Mouse (Mus musculus): ENCODE data around the gene Hist1h4b. TPM values are rescaled to one million over a fixed set of nuclear protein-coding genes. Genes with fewer than 3 reads are reported as not detected.
A peak's percentile ranks its signal among the peaks of the same experiment; 100 is the strongest.
"Not testable (repeated sequence)": the region's sequence is repeated elsewhere in the genome, so short reads cannot be mapped to it uniquely, and the experiment has no call there.

The Hist1h4b gene
- polyA plus RNA-seq (2014; fragmentation: Nextera tagmentation; extraction: Ambion mirVana): 4.7 and 5.9 TPM in 2 replicates

- 0 out of 2 replicates have a peak, but pooled peaks cover 4% of the 10 kb centered on the region for H3K4me1 ChIP-seq (replicated peaks; ENCODE audit: control insufficient read depth, insufficient read depth, low read length)
- ATAC-seq (replicated peaks; ENCODE audit: low FRiP score): peak; percentile 73
These were observed at the start of gene Hist1h4b for GRCm38 (mm10) chr13:23756790-23757189. Hist1h4b (plus strand) TSS chr13:23757013.

GRCm38 (mm10) chr13:23708041-23708440 lies 48.8 kb upstream of the Hist1h4b start:
- H3K27ac ChIP-seq (ENCODE audit: low read depth, low read length): no peak overlapping the region
- H3K4me2 ChIP-seq (ENCODE audit: low read depth, low read length, severe bottlenecking): no peak overlapping the region
- no peaks in the 10 kb centered on the region for H3K9me3 ChIP-seq (ENCODE audit: control insufficient read depth, low read length)
- H3K4me3 ChIP-seq (ENCODE audit: low read depth, low read length): no peak overlapping the region
- H3K36me3 ChIP-seq (ENCODE audit: control insufficient read depth, insufficient read depth, low read length): no peaks in the 10 kb centered on the region
- no peak for DNase-seq (ENCODE audit: low spot score)
- ATAC-seq (replicated peaks; ENCODE audit: low FRiP score): no peak
- H3K4me1 ChIP-seq (replicated peaks; ENCODE audit: control insufficient read depth, insufficient read depth, low read length): peaks cover 5% of the 10 kb centered on the region
- H3K9ac ChIP-seq (ENCODE audit: low read length): no peak overlapping the region
- H3K27me3 ChIP-seq (ENCODE audit: control insufficient read depth, insufficient read depth, low read length): no peaks in the 10 kb centered on the region; the same call in 1 of the 2 replicates
- WGBS: 90% methylated on average over 4 of the region's 4 CpGs

More at GRCm38 (mm10) chr13:23756790-23757189, at the start of gene Hist1h4b:
- H3K27ac ChIP-seq (ENCODE audit: low read depth, low read length): peak within 1 kb of the TSS; percentile 93
- H3K9ac ChIP-seq (ENCODE audit: low read length): peak within 1 kb of the TSS; percentile 64
- peak within 1 kb of the TSS; percentile 69 for H3K4me2 ChIP-seq (ENCODE audit: low read depth, low read length, severe bottlenecking)
- H3K36me3 ChIP-seq (ENCODE audit: control insufficient read depth, insufficient read depth, low read length): no peaks in the 10 kb centered on the region
- H3K27me3 ChIP-seq (ENCODE audit: control insufficient read depth, insufficient read depth, low read length): no peaks in the 10 kb centered on the region
- no peaks in the 10 kb centered on the region for H3K9me3 ChIP-seq (ENCODE audit: control insufficient read depth, low read length)
- 0% methylated on average over 18 of the region's 22 CpGs for WGBS
- peak within 1 kb of the TSS; percentile 32 for H3K4me3 ChIP-seq (ENCODE audit: low read depth, low read length)
- peak; percentile 90 for DNase-seq (ENCODE audit: low spot score)

DNA sequence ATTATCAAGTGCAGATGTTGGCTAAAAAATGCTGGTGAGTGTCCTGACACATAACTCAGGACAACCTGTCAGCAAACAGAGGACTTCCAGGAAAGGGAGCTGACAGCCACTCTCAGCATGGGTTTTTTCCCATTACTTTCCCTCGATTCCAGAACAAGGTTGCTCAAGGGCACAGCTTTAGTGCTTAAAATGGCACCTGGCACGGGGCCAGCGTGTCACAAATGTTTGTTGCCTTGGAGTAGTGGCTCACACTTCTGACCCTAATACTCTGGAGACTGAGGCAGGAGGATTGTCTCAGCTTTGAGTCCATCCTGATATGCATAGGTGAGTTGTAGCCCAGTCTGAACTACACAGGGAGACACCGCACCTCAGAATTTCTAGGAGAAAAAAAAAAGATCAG lies 48.2 kb upstream of the Hist1h4b start:
- DNase-seq (ENCODE audit: low spot score) (no peak), ATAC-seq (replicated peaks; ENCODE audit: low FRiP score) (no peak)
- Histone ChIP-seq H3K9me3 (ENCODE audit: control insufficient read depth, low read length) (no peaks in the 10 kb centered on the region), H3K27me3 (ENCODE audit: control insufficient read depth, insufficient read depth, low read length) (no peaks in the 10 kb centered on the region; the same call in 1 of the 2 replicates), H3K4me2 (ENCODE audit: low read depth, low read length, severe bottlenecking) (no peak overlapping the region), H3K4me3 (ENCODE audit: low read depth, low read length) (no peak overlapping the region), H3K4me1 (replicated peaks; ENCODE audit: control insufficient read depth, insufficient read depth, low read length) (peaks cover 5% of the 10 kb centered on the region), H3K27ac (ENCODE audit: low read depth, low read length) (no peak overlapping the region), H3K36me3 (ENCODE audit: control insufficient read depth, insufficient read depth, low read length) (no peaks in the 10 kb centered on the region), H3K9ac (ENCODE audit: low read length) (no peak overlapping the region)
- WGBS: 85% methylated on average over 4 of the region's 4 CpGs

DNA sequence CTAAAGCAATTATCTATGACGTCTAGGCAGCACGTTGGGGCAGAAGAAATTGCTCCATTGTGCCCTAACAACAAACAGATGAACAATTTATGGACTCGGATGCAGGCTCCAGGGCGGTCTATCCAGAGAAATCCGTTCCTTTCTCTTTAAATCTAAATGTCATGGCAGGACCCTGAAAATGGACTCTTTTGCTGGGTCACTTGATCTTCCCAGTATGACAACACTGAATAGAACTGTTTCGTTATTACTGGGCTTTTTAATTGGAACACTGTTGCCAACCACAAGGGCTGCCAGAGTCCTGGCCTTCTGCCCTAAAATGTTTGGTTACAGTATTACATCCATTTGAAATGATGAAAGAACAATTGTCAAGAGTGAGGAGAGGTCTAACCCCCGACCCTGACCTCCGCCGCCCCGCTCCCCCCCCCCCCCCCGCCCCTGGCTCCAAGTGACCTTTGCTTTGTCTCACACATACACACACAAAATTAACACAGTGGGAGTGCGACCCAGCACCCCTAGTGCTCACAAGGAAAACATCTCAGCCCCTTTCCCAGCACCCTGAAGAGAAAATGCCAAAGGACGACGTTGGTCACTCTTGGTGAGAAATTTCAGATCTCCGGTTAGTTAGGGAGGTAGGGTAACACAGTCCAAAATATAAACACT lies 47.0 kb upstream of the Hist1h4b start:
- Histone ChIP-seq H3K4me1 (replicated peaks; ENCODE audit: control insufficient read depth, insufficient read depth, low read length) (peaks cover 5% of the 10 kb centered on the region), H3K36me3 (ENCODE audit: control insufficient read depth, insufficient read depth, low read length) (no peaks in the 10 kb centered on the region), H3K9me3 (ENCODE audit: control insufficient read depth, low read length) (no peaks in the 10 kb centered on the region), H3K9ac (ENCODE audit: low read length) (peak overlapping the region; percentile 37), H3K27ac (ENCODE audit: low read depth, low read length) (no peak overlapping the region), H3K4me3 (ENCODE audit: low read depth, low read length) (peak overlapping the region; percentile 20; the same call in 1 of the 2 replicates), H3K4me2 (ENCODE audit: low read depth, low read length, severe bottlenecking) (peak overlapping the region; percentile 48), H3K27me3 (ENCODE audit: control insufficient read depth, insufficient read depth, low read length) (no peaks in the 10 kb centered on the region; the same call in 1 of the 2 replicates)
- ATAC-seq (replicated peaks; ENCODE audit: low FRiP score): no peak
- WGBS: 21% methylated on average over 15 of the region's 15 CpGs
- DNase-seq (ENCODE audit: low spot score): no peak

DNA sequence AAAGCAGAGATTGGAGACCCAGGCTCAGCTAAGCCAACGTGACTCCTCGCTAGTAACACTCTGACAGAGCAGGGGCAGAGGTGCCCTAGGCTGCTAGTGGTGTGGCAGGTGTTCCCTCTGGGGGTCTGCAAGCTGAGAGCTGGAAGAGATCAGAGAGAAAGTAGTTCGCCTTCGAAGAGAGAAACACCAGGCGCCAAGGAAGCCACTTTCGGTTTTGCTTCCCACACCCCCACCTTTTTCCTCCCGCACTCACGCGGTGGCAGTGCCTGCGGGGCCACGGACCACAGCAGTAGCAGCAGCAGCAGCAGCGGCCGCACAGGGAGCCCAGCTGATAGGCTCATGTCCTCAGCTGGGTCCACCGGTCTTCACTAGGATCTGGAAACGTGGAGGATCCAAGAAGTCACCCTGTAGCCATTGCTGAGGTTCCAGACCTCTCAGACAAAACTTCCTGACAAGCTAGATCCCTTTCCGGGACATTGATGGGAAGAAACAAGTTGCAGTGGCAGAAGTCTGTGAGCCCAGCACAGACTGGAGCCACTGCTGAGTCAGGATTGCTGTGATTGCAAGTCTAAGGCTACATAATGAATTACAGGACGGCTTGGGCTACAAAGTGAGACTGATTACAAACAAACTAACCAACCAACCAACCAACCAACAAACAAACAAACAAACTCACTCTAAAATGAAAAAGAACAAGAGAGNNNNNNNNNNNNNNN lies 46.3 kb upstream of the Hist1h4b start, which contains the start of gene Hfe:
TSS of gene Hfe (minus strand) at position 481 of the 716 bp plus-strand sequence.
- Histone ChIP-seq H3K27ac (ENCODE audit: low read depth, low read length) (no peak within 1 kb of the TSS), H3K4me3 (ENCODE audit: low read depth, low read length) (peak within 1 kb of the TSS; percentile 20), H3K4me1 (replicated peaks; ENCODE audit: control insufficient read depth, insufficient read depth, low read length) (peaks cover 5% of the 10 kb centered on the region), H3K9ac (ENCODE audit: low read length) (peak within 1 kb of the TSS; percentile 37), H3K27me3 (ENCODE audit: control insufficient read depth, insufficient read depth, low read length) (no peaks in the 10 kb centered on the region; the same call in 1 of the 2 replicates), H3K36me3 (ENCODE audit: control insufficient read depth, insufficient read depth, low read length) (no peaks in the 10 kb centered on the region), H3K9me3 (ENCODE audit: control insufficient read depth, low read length) (no peaks in the 10 kb centered on the region), H3K4me2 (ENCODE audit: low read depth, low read length, severe bottlenecking) (peak within 1 kb of the TSS; percentile 48)
- ATAC-seq (replicated peaks; ENCODE audit: low FRiP score) (peak; percentile 39; the same call in 1 of the 2 replicates), DNase-seq (ENCODE audit: low spot score) (peak; percentile 80)
- 6% methylated on average over 17 of the region's 17 CpGs for WGBS

- DNase-seq (ENCODE audit: low spot score) (no peak), ATAC-seq (replicated peaks; ENCODE audit: low FRiP score) (no peak)
- 85% methylated on average over 5 of the region's 5 CpGs for WGBS
- Histone ChIP-seq H3K9me3 (ENCODE audit: control insufficient read depth, low read length) (no peaks in the 10 kb centered on the region), H3K9ac (ENCODE audit: low read length) (no peak overlapping the region), H3K4me2 (ENCODE audit: low read depth, low read length, severe bottlenecking) (no peak overlapping the region), H3K36me3 (ENCODE audit: control insufficient read depth, insufficient read depth, low read length) (no peaks in the 10 kb centered on the region), H3K4me1 (replicated peaks; ENCODE audit: control insufficient read depth, insufficient read depth, low read length) (no peaks in the 10 kb centered on the region), H3K4me3 (ENCODE audit: low read depth, low read length) (no peak overlapping the region), H3K27ac (ENCODE audit: low read depth, low read length) (no peak overlapping the region), H3K27me3 (ENCODE audit: control insufficient read depth, insufficient read depth, low read length) (no peaks in the 10 kb centered on the region)
These were observed 40.4 kb upstream of the Hist1h4b start for GRCm38 (mm10) chr13:23716261-23717042.

DNA sequence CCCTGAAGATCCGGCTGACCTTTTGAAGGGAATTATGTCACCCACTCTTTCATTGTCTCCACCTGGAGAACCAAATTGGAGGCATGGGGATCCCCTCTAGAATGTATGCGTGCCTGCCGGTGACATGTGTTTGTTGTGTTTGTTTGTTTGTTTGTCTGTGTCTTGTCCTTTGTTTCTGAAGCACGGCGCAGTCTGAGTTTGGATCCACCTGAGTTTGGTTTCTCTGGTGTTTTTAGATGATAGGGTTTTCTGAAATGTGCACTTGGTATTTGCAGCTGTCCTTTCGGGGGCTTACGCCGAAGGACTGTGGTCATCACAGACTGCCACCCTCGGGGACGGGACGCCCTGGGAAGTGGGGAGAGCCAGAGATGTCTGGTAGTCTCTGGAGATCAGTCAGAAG lies 39.6 kb upstream of the Hist1h4b start:
- H3K9ac ChIP-seq (ENCODE audit: low read length): no peak overlapping the region
- no peaks in the 10 kb centered on the region for H3K36me3 ChIP-seq (ENCODE audit: control insufficient read depth, insufficient read depth, low read length)
- no peaks in the 10 kb centered on the region for H3K9me3 ChIP-seq (ENCODE audit: control insufficient read depth, low read length)
- 66% methylated on average over 11 of the region's 11 CpGs for WGBS
- no peaks in the 10 kb centered on the region for H3K27me3 ChIP-seq (ENCODE audit: control insufficient read depth, insufficient read depth, low read length)
- H3K27ac ChIP-seq (ENCODE audit: low read depth, low read length): no peak overlapping the region
- ATAC-seq (replicated peaks; ENCODE audit: low FRiP score): no peak
- DNase-seq (ENCODE audit: low spot score): no peak
- H3K4me1 ChIP-seq (replicated peaks; ENCODE audit: control insufficient read depth, insufficient read depth, low read length): no peaks in the 10 kb centered on the region
- no peak overlapping the region for H3K4me2 ChIP-seq (ENCODE audit: low read depth, low read length, severe bottlenecking)
- H3K4me3 ChIP-seq (ENCODE audit: low read depth, low read length): no peak overlapping the region

- H3K9ac ChIP-seq (ENCODE audit: low read length); H3K4me3 ChIP-seq (ENCODE audit: low read depth, low read length); H3K9me3 ChIP-seq (ENCODE audit: control insufficient read depth, low read length); H3K36me3 ChIP-seq (ENCODE audit: control insufficient read depth, insufficient read depth, low read length); DNase-seq (ENCODE audit: low spot score); H3K4me1 ChIP-seq (replicated peaks; ENCODE audit: control insufficient read depth, insufficient read depth, low read length); H3K27me3 ChIP-seq (ENCODE audit: control insufficient read depth, insufficient read depth, low read length); H3K27ac ChIP-seq (ENCODE audit: low read depth, low read length); ATAC-seq (replicated peaks; ENCODE audit: low FRiP score); H3K4me2 ChIP-seq (ENCODE audit: low read depth, low read length, severe bottlenecking): not testable (repeated sequence)
- 14% methylated on average over 2 of the region's 2 CpGs for WGBS
These were observed 39.1 kb upstream of the Hist1h4b start for GRCm38 (mm10) chr13:23717593-23718245.
